Mouse (Mus musculus) brain, adult 2 months (tissue): ENCODE results near the gene Ado.

Experiments
- DNase-seq: peaks from one replicate; pipeline ENCODE4 v3.0.0; 2011; ENCODE audit warnings: low read depth, low spot score

The Ado gene

DNA sequence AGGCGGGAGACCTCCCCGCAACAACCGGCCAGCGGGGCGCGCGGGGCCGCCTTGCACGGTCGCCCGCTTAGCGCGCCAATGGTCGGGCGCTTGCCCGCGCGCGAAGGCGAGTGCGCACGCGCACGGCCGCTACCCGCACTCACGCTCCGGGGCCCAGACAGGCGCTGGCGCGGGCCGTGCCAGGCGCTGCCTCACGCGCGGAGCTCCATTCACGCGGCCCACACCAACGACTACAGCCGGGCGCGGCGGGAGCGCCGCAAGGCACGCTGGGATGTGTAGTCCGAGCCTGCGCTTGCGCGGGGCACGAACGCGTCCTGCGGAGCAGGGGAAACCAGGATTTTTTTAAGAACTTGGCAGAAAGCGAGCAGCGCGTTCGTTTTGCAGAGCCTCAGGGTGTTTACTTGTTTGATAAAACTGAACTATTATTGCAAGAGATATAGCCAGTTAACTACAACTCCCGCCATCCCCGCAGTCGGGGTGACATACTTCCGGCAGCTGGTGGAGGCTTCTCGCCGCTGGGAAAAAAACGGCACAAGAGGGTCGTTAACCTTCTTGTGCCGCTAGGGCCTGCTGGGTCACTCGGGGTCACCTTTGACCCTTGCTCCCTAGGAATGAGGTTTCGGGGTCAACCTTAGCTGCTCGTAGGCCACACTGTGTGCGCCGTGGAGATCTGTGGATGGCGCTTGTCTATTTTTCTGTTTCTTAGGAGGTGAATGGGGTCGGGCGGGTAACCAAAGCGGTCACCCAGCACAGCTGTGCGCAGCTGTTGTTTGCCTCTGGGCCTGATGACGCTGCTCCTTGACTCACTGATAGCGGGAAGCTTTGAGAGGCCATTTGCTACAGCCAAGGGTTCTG is at the start of gene Ado:
Gene Ado (minus strand): TSS at position 79 of the 855 bp plus-strand sequence.
- peak; percentile 98 for DNase-seq

DNA sequence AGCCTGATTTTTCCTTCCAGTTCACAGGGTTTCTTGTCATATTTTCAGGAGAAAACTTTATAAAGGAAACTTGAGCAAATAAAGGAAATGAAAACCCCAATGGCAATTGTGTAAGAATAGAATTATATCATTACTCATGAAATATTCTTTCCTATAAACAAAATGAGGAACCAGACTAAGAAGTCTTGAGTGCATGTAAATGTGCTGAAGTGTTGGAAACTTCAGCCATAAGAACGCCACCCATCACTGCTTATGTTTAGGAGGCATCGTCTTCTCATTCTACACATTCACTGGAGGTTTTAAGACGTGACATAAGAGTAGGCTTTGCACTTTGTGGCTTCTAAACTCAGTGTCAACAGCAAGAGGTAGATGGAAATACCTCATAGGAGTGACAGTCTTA is 46.5 kb upstream of the Ado start:
- DNase-seq = no peak

DNA sequence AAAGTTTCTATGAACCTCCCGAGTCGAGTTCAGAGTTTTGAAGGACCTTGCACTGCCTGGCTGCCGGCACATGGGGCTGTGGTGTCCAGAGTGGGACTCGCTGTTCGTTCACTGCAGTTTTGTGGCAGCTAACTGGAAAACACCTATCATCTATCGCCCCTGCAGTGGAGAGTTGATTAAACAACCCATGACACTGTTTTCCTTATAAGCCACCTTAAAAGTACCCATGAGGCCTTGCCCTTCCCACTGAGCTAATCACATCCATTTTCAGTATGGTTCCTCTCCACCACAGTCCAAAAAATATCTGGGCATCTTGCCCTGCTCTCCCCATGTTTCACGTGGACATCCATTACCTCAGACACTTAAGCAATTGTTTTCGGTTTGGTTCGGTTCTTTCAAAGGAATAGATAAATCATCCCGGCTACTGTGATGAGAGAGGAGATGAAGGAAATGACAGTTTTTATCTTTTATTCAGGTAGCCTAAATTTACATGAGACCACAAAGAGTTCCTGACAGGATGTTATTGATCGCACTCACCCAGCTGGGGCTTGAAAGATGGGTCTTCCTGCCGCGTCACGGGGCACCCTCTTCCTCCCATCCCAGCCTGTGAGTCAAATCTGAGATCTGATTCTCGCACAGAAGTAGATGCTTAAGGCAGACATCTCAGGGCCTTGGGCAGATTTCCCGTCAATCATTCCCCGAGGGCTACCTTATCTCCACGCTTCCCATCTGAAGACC is 37.3 kb upstream of the Ado start:
- no peak for DNase-seq

DNA sequence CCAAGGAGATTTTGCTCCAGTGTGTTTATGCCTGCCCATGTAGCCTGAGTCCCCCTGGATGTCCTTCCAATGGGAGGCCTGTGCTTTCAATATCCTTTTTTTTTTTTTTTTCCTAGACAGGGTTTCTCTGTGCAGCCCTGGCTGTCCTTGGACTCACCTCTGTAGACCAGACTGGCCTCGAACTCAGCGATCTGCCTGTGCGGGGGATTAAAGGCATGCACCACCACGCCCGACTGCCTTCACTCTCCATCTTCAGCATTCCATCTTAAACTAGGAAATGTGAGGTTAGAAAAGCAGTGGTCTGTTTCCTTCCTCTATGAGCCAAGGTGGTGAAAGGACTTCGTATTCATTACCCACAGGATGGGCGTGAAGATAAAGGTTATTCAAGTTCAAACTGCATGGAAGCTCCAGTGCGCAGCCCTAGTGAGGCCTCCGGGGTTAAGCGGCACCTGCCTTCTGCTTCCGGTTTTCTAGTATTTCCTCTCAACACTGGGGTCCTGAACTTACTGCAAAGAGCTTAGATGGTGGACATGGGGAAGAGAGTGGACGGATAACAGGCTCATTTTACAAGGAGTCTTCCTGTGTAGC is 33.0 kb upstream of the Ado start:
- DNase-seq = no peak

DNA sequence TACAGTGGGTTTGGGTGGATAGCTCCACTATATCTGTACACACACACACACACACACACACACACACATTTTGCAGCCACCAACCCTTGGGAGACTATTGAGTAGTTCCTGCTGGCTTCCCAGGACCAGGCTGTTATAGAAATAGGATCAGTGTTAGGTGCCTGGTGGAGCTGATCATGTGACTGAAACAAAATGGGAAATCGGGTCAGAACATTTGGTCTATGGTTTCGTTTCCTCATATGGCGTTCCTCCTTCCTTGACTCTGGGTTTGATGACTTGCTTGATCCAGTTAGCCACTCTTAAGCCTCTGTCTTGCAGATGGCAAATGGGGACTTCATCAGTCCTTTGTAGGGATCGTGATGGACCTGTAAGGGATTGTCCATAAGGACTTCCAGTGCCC is 31.1 kb upstream of the Ado start:
- no peak for DNase-seq

DNA sequence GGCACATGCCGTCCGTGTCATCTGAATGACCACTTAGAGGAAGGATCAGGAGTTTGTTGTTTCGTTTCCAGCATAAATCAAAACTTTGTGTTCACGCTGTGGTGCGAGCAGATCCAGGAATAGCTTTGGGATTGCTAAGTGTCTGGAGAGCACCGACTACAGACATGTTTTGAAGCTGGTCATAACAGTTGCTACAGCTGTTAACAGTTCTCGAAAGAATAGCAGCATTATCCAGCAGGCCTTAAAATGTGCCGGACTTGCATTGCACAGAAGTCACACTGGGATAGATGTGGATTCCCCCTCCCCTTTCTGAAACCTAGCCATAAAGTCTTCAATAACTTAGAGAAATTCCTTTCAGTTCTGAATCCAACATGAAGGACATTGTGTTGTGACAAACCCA is 24.6 kb upstream of the Ado start:
- DNase-seq = no peak

DNA sequence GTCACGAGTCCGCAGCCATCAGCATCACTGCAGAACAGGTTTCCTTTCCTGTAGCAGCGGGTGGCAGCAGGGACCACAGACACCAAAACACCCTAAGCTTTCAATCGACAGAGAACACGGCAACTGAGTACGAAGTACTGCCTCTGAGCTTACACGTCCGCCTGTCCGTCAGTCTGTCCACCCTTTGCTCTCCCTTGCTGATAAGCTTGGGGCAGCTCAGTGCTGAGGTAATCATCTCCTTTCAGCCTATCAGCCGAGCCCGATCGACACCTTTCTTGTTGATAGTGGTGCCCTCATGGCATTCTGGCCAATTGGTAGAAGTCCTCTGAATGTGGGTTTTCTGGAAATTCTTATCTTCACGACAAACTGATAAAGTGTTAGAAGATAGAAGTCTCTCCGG is 22.7 kb upstream of the Ado start:
- DNase-seq = no peak

DNA sequence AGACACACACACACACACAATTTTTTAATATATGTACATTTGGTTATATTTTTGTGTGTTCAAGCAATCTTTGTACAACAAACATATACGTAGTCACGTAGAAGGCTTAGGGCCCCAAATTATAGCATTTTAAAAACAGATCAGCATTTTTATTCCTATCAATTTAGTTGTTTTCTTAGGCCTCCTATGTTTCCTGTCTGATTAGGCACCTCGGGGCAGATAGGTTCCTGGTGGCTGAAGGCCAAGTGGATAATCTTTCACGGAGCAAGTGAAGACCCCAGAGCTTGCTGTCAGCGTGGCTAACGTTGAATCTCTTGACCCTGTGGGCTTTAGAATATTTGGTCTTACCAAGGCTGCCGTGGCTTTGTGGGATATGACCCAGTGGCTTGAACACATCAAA is 20.8 kb upstream of the Ado start:
- no peak for DNase-seq

DNA sequence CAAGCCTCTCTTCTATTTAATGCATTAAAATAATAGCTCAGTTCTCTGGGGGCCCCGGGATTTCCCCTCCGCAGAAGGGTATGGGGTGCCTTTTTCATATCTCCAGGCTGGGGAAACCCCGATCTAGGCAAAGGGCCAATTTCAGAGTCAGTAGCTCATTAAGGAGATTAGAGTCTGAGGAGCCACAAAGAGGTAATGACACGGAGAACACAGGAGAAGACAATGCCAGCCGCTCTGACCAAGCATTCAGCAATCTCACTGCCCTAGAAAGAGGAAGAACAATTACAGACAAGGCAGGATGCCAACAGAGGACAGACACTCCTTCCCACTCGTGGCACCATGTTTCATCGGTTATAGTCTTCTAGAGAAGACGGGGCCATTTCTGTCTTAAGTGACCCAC is 17.3 kb upstream of the Ado start:
- DNase-seq = no peak

DNA sequence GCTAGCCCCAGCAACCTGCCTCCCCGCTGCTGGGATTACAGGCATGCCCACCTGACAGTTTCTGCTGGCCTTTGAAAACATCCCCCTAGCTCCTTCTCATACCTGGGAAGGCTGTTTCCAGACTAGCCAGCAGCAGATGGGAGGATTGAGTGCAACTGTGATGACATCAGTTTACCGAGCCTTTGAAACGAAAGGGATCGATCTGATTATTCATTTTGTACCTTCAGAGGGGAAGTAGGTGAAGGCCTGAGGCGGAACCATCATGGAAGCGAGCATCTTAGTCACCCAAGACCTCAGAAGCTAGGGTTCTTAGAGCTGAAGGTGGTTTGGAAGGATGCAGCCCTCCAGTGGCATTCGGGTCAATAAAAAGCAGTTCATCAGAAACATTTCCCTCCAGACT is 15.8 kb upstream of the Ado start:
- no peak for DNase-seq

DNA sequence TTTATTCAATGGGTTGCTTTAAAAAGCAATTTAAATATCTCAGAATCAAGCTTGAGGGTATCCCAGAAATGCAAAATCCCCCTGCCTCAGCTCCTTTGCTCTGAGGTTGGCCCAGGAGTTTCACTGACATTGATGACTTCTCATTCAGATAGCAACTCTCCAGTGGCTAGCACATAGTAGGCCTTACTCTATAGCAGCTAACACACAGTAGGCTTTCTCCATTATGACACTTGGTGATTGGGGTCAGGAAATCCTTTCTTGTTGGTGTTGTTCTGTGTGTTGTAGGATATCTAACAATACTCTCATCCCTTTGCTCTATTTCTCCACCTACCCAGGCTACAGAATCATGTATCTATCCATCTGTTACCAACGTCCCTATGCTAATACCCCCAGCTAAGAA is 12.4 kb upstream of the Ado start:
- no peak for DNase-seq

DNA sequence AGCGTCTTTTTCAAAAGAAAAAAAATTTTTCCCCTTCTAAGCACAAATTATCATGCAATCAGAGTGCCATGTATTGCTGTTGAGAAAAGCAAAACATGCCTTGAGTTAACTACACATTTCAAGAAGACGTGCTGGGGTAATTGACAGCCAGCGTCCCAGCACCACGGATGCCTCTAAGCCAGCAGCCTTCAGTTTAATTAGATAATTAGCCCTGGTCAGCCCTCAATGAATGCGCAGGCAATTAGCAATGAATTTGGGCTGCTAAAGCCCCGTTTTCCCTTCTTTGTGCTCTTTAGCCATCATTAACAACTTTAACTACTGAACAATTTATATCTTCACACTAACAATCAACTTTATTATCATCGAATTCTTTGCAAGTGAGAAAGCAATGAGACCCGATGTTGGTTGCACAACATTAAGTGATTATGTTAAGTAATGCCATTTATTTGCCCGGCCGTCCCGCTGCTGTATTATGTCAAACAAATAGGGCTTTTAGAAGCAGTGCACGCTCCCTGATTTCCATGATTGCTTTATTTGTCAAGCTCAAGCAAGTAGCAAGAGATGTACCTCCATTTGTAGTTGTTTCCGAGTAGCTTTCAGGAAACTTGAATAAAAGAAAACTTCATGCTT is 11.1 kb upstream of the Ado start:
- DNase-seq = no peak

DNA sequence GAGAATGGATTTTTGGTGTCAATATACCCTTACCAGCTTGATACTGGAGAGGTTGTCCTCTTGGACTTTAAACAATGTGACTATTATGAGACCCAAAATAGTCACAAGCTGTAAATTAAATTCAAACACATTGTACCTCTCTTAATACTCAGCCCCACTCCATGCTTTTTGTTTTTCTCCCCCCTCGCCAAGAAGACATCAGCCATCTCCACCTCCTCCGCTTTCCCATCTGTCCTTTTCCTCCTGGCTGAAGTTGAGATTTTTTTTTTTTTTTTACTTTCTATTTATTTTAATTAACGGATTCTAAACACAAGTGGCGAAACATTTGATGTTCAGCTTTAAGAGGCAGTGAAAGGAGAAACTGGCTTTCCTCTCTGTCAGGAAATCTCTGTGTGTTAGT is 9.3 kb upstream of the Ado start:
- peak; percentile 69 for DNase-seq

DNA sequence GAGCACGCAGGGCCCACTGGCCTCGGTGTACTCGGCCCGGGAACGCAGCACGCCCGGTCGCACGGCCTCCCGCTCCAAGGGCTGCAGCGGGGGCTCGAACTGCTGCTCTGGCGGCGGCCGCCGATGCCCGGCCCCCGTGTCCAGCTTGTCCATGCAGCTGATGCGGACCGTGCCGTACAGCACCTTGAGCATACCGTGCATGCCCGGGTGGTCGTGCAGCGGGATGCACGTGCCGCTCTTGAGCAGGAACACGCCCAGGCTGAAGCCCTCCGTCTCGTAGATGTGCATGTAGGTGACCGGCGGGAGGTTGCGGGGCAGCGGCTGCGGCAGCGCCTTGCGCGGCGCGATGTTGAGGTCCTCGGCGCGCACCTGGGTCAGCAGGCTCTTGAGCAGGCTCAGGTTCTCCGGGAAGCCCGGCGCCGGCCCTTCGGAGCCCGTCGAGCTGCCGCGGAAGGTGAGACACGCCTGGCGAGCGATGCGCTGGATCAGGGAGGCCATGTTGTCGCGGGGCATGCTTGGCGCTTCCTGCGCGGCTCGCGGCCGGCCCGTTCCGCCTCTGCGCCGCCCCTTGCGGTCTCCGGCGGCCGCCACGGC is 397 bp downstream of the Ado start:
- no peak for DNase-seq

DNA sequence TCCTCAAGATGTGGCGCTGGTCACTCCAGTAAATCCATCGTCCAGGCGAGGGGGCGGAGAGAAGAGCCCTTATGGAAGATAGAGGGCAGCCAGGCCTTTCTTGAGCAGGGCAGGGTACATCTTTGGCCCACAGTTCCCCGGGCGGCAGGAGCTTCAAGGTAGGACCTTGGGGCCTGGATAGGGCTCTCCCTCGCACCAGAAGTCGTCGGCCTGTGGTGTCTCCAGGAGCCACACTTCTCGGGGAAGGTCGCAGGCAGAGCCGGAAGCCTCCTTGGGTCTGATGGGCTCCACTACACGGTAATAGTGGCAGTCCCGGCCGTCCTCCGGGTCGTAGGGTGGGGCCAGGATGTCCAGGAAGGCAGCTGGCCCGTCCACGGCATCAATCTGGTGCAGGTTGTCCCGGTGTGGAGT is 900 bp downstream of the Ado start:
- DNase-seq = peak; percentile 32

DNA sequence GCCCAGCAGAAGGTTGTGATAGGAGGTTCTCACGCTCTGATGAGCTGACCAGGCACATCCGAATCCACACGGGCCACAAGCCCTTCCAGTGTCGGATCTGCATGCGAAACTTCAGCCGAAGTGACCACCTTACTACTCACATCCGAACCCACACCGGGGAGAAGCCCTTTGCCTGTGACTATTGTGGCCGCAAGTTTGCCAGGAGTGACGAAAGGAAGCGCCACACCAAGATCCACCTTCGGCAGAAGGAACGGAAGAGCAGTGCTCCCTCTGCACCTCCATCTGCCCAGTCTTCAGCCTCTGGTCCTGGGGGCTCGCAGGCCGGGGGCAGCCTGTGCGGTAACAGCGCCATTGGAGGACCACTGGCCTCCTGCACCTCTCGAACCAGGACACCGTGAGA is 8.2 kb downstream of the Ado start:
- DNase-seq = no peak

DNA sequence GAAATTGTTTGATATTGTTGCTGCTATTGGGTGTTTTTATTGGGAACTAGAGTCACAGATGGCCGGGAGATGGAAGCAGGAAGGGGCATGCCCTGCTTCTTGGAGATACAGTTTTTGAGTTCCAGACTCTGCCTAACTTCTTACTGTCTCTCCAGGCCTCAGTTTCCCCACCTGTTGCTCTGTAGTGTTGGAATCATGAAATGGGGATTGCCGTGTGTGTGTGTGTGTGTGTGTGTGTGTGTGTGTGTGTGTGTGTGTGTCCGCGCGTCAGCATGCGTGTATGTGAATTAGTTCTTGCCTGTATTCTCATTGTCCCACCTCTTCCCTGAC is 9.4 kb downstream of the Ado start:
- no peak for DNase-seq

DNA sequence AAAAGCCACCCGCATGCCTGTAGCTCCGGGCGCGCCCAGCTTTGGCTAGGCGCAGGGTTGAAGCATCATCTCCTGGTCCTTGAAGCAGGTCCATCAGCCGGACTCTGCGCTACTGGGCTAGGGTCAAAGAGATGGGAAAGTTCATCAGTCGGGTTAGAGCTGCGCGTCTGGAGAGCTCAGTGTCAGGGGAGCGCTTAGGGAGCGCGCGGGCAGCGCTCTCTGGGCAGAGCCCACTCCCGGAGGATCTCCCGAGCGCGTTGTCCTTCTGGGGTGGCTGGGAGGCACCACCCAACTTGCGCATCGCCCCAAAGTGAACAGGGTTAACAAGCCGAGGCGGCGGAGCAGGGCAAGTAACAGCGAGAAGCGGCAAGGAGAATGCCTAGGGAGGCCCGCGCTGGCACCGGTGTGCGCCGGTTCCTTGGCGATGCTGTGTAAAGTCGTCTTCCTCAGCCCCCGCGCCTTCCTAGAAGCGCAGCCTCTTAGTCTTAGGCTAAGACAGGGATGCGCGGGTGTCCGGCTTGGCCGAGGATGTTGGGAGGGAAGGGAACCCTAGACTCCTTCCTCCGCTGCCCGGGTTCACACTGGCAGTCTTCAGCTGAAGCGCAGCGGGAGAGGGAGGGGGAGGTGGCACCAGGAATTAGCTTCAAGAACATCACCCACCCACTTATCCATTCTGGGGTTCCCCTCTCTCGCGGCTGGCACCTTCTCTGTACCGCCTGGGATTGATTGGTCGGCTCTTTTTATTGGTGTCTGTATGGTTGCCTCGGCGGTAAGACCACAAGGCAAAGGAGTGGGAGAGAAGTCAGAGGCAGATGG is 10.0 kb downstream of the Ado start:
- peak; percentile 30 for DNase-seq

DNA sequence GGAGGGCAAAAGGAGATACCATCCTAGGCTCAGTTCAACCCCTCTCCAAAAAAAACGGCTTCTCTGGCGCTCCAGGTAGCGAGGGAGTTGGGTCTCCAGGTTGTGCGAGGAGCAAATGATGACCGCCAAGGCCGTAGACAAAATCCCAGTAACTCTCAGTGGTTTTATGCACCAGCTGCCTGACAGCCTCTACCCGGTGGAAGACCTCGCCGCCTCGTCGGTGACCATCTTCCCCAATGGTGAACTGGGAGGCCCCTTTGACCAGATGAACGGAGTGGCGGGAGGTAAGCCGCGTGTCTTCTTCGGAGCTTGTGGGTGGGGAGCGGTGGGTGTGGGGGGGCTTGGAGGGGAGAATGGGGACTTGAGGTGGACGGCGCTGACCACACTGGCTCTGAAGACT is 10.6 kb downstream of the Ado start:
- DNase-seq = no peak

DNA sequence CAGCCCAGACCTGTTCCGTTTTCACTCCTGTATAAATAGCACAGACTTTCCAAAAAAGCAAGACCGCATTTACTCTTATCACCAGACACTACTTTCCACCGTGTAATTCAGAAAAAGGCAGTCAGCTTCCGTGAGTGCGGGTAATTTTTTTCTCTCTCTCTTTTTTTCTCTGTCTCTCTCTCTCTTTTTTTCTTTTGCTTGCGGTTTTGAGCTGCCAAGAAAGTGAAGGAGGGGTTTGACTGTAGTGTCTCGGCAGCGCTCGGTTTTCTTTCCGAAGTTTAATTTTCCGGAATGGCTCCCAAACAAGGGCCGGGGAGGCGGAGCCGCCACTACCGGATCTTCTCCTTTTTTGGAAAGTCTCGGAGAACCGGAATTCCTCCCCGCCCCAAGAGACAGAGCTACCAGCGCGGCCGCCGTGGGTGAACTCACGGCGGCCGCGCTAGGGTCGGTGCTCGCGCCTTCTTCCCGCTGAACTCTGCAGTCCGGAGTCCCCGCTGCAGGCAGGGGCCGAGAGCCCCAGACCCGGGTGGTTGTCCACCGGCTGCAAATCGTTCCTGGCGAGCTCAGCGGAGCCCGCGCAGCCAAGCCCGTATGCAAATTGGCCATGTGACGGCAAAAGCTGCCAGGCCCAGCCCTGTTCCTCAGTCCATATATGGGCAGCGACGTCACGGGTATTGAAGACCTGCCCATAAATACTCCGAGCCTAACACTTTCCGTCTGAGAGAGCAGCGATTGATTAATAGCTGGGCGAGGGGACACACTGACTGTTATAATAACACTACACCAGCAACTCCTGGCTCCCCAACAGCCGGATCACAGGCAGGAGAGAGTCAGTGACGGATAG is 11.4 kb downstream of the Ado start:
- DNase-seq = peak; percentile 97
